Mouse (Mus musculus) G1E (cell line): Measurements from ENCODE around the gene 5430419D17Rik.

Experiments
- CTCF ChIP-seq: IDR thresholded peaks from 2 replicates; pipeline ENCODE4 v1.5.1; 2012; ENCODE audit warnings: low read depth, low read length, inconsistent platforms, mixed read lengths
- GATA1 ChIP-seq: IDR thresholded peaks from 2 replicates; pipeline ENCODE4 v1.6.1; 2012; ENCODE audit warnings: borderline replicate concordance, low read length, inconsistent platforms, mixed read lengths
- GATA2 ChIP-seq: IDR thresholded peaks from 2 replicates; pipeline ENCODE4 v1.6.1; 2012; ENCODE audit warnings: low read depth, low read length, inconsistent platforms, borderline replicate concordance
- POLR2AphosphoS5 ChIP-seq: IDR thresholded peaks from 2 replicates; pipeline ENCODE4 v1.6.1; 2012; ENCODE audit warnings: low read depth, low read length, inconsistent platforms; ENCODE audit not compliant: insufficient replicate concordance
- TAL1 ChIP-seq: conservative IDR thresholded peaks from 2 replicates; pipeline ENCODE4 v1.6.1; 2012; ENCODE audit warnings: low read depth, low read length, inconsistent platforms, mixed read lengths

DNA sequence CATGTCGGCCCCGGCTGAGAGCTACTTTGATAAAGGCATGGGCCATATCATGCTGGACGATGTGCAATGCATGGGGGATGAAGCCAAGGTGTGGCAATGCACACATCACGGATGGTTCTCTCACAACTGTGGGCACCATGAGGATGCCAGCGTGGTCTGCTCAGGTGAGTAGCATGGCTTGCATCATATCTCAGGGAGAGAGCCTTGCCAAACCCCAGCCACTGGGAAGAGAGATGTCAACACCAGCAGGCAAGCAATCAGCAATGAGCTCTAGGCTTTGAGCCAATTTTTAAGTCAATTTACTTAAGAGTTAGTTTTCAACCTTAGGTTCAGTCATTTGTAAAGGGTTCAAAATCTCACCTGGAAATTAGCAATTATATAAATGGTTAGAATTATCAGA, 82.6 kb downstream of the 5430419D17Rik start:
- TF ChIP-seq CTCF, result no peak
- TF ChIP-seq POLR2AphosphoS5, result no peak
- TF ChIP-seq TAL1, result no peak
- no peak for TF ChIP-seq GATA1
- no peak for TF ChIP-seq GATA2
